Mouse (Mus musculus) embryo, embryonic 10.5 days (tissue): ENCODE measurements around the gene Rgs16.

ENCODE experiments used
- DNase-seq: peaks from one replicate; pipeline ENCODE4 v3.0.0-alpha.2; 2015; ENCODE audit warnings: low spot score

Rgs16 gene

DNA sequence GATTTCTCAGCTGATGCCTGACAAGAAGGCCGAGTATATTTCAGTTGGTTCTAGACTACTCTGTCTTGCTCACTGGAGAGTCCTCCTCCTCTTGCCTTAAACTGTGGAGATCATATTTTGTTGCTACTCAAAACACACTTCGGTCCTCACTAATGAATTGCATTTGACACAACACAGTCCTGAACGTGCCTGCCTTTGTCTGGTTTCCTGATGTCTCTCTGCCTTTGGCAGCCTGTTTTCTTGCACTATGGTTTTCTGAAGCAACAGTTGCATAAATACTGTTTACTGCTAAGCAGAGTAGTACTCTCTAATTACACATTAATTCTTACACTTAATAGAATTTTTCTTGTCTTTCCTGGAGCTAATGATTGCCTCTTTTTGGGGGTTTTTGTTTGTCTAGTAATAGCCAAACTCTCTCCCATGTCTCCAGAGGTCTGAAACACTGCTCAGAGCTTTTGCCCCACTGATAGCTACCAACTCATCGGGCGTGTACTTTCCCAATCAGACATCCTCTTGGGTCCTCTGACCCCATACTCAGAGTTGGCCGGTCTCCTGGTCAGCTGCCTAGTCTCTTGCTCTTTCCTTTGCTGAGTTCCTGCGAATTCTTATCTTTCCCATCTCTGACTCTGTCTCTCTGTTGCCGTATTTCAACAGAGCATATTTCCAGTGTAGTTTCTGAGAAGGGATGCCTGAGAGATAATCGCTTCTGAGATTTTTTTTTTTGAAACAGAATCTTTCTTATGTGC lies 18.4 kb upstream of the Rgs16 start:
- DNase-seq: no peak

DNA sequence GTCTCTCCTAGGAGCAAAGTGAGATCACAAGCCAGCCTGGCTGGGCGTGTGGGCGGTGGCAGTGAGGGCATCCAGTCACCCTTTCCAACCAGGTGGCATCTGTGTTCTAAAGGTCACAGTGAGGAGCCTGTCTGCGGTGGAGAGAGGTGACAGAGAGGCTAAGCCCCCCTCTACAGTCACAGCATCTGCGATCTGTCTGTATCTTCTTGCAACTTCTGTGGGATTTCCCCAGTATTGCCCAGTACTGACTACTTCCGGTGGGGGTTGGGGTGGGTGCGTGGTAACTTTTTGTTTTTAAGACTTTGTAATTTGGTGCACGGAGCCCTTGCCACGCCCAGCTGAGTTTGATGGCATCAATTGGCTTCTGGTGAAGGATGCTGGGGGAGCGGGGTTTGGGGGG lies 16.7 kb upstream of the Rgs16 start:
- no peak for DNase-seq

- no peak for DNase-seq
Measured at GRCm38 (mm10) chr1:153726636-153727035, 13.5 kb upstream of the Rgs16 start.

DNA sequence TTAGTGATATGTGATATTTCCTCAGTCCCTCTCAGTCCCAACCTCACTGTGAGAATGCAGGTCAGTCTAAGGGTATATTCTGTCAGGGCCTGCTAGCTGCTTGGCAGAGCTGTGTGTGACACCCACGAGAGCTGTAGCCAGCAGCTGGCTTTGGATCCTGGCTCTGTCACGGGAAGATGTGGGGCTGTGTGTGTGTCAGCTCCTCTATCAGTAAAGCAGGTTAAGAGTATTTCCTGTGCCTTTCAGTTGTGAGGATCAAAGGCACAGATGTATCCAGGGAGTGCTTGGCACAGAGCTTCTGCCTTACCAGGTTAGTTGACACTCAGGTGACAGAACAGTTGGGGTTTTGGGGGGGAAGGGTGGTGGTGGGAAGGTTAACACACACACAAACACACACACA lies 10.3 kb upstream of the Rgs16 start:
- DNase-seq: no peak

GRCm38 (mm10) chr1:153730671-153731070 lies 9.5 kb upstream of the Rgs16 start:
- DNase-seq: no peak

- DNase-seq: no peak
Measured at GRCm38 (mm10) chr1:153733181-153733580, 7.0 kb upstream of the Rgs16 start.

GRCm38 (mm10) chr1:153734866-153735265 lies 5.3 kb upstream of the Rgs16 start:
- no peak for DNase-seq

- no peak for DNase-seq
Measured at GRCm38 (mm10) chr1:153736096-153736495, 4.1 kb upstream of the Rgs16 start.

DNA sequence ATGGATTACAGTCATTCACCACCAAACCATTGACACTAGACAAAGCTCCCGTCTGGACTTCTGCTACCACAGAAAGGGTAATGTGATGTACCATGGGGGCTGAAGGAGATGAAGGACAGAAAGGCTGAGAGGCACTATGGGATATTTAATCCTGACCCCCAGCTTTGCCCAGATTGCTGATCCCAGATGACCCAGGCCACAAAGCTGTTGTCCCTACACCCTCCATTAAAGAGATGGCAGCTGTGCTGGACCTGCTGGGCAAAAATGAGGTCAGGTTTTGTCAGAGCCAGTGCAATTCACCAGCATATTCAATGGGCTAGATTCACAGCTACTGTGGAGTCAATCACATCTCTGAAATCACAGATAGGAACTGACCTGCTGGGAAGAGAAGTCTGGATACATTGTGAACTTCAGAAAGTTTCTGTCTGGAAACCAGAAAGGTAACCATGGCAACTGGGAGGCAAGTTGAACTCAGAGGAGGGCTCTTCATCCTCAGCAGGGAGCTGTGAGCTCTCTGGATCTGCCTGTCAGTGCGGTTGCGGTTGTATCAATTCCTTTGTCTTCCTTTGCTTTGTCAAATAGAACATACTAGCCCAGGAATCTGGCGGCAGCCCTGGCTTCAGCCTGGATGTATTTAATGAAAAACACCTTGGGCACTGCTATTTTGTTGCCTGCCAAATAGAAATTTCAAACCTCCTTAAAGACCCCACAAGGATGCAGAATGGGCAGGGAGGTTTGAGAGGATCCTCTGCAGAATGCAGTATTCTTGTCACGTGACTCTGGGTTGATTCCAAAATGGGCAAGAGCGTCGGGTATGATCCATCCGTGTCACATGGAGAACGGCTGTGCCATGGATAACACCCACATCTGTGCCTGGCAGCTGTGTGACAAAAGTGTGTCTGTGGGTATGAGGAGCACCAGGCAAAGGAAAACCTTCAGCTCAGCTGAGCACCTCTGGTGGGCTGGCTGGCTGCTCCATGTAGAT lies 2.8 kb upstream of the Rgs16 start:
- peak; percentile 75 for DNase-seq

GRCm38 (mm10) chr1:153739437-153740015 lies 623 bp upstream of the Rgs16 start:
- no peak for DNase-seq

DNA sequence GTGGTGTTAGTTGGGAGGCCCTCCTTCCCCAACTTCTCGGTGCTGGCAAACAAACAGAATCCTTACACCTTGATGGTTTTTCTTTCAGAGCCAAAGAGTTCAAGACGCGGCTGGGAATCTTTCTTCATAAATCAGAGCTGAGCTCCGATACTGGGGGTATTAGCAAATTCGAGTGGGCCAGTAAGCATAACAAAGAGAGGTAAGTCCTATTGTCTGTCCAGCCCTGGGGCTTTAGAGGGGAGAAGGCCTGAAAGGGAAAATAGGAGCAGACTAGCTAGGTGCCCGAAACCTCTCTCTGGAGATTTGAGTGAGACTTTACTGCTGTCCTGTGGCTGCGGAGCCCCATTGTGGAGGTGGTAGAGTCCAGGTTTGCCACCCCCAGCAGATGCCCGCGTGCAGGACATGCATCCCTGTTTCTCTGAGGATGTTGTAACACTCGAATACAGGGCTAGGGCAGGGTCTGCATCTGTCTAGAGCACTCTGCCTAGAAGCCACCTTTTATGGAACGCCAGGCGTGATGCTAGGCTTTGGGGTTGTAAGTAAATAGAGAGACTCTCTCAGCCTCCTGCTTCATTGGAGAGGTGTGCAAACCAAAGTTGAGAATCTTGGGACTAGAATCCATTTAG lies 739 bp downstream of the Rgs16 start:
- DNase-seq: no peak

GRCm38 (mm10) chr1:153741551-153742316 lies 1.6 kb downstream of the Rgs16 start:
- DNase-seq: no peak

DNA sequence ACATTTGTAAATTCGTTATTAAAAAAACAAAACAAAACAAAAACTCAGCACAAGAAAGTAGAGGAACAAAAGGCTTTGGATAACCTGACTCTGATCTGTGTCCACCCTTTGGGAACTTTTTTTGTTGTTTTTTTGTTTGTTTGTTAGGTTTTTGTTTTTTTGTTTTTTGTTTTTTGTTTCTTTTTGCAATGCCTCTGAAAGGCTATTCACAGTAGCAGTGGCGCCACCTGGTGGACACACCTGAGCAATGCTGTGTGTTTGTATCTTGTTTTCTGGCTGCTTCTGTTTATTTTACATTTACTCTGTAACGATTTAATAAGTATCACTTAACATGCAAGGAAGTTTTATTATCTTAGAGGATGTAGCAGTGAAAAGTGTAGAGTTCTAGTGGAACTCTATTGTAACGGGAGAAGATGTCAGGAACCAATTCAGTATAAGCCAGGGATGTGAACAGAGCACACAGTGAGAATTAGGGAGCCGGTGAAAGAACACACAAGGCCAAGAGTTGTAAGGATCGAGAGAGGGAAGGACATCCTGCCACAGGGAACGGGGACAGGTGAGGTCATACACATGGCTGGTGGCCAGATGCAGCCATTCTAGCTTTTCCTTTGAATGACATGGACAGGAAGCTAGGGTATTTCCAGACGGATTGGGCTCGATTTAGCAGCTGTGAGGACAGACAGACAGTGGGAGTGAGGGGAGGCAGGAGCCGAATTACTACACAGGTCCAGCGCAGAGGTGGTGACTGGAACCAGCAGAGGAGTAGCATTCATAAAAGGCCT lies 2.4 kb downstream of the Rgs16 start:
- peak; percentile 85 for DNase-seq

DNA sequence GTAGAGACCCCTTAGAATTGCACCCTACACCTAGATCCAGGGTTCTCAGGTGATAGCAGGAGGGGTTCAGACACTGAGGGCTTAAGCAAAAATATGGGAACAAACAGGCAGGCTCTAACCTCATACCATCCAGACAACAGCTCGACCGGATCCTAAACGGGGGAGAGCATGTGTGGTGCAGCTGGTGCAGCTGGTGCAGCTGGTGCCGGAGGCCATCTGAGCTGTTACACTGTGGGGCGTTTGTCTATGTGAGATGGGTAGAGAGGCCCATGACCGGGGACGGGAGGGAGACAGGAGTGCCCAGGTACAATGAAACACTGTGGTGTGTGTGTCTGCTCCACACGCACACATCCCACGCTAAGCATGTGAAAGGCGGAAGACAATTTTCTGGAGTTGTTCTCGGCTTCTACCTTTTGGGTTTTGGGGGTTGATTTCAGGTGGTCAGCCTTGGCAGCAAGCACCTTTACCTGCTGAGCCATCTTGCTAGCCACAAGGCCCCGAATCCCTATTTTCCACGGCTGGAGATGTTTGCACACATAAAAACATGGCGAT lies 6.0 kb downstream of the Rgs16 start:
- no peak for DNase-seq

DNA sequence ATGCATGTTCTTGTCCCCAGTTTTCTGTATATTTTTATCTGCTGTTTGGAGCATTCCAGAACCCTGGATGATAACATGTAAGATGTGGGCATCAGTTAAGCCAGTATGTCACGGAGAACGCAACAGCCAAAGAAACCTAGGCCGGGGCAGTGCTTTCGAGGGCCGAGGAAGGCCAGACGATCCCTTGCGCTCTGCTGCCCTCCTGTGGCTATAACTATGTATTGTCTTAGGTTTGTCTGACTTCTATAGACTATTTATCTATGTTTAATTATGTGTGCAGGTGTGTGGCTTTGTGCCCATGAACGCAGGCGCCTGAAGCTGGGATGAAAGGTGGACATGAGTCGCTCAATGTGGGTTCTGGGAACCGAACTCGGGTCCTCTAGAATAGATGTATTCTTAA lies 6.6 kb downstream of the Rgs16 start:
- DNase-seq: peak; percentile 90

DNA sequence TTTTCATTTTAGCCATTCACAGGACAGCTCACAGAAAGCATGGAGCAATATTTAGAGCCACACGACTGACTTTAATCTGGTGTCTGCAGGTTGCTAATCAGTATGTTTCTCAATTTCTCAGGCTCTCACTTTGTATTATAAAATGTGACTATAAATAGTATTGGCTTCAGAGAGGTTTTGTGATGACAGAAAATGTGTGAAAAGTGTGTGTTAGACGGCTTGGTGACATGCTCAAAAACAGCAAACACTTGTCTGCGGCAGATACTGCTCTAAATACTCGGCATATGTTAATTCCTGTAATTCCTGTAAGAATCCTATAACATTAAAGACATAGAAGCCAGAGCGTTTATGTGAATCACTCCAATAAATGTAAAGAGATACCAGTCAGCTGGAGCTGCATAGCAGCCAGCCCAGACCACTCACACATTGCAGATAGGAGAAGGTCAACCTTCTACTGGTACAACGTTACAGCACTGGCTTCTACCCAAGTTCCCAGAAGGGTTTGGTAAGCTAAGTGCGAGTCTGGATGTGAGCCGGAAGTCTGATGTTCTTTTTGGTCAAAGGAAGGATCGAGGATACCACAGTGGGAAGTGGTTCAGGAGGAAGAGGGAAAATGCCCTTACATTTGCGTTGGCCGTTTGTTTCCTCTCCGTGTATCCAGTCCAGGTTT lies 7.8 kb downstream of the Rgs16 start:
- DNase-seq: no peak

- DNase-seq: peak; percentile 74
Measured at GRCm38 (mm10) chr1:153748549-153748948, 8.4 kb downstream of the Rgs16 start.

GRCm38 (mm10) chr1:153749211-153749801 lies 9.2 kb downstream of the Rgs16 start, which contains the start of gene Rnasel:
Rnasel (plus strand) TSS chr1:153749426.
- peak; percentile 94 for DNase-seq

- DNase-seq: no peak
Measured at GRCm38 (mm10) chr1:153750054-153750453, 9.9 kb downstream of the Rgs16 start.
